Mouse (Mus musculus) thymus, adult 2 months (tissue): ENCODE data around the gene Bok.

Experiments
- CTCF ChIP-seq: fragments of 200-500 bp; IDR thresholded peaks from 2 replicates; pipeline ENCODE4 v1.5.1; 2012; ENCODE audit warnings: mild to moderate bottlenecking, control low read depth, low read length, moderate library complexity, borderline replicate concordance; ENCODE audit not compliant: control insufficient read depth, poor library complexity, insufficient read depth; ENCODE audit errors: extremely low read depth
- POLR2A ChIP-seq: fragments of 200-500 bp; IDR thresholded peaks from 2 replicates; pipeline ENCODE4 v1.6.1; 2012; ENCODE audit warnings: mild to moderate bottlenecking, low read length, control low read depth, moderate library complexity; ENCODE audit not compliant: control insufficient read depth, poor library complexity, insufficient read depth; ENCODE audit errors: extremely low read depth

GRCm38 (mm10) chr1:93642692-93643091, 42.8 kb upstream of the Bok start:
- TF ChIP-seq CTCF (no peak), POLR2A (no peak)
